Mouse (Mus musculus) stomach, embryonic 15.5 days (tissue): ENCODE results near the gene Cpd. TPM values are rescaled to one million over a fixed set of nuclear protein-coding genes. Genes with fewer than 3 reads are reported as not detected.
A peak's percentile ranks its signal among the peaks of the same experiment; 100 is the strongest.

ENCODE experiments used
- ATAC-seq: fragments of 200-750 bp; cut with Nextera tagmentation; 2 replicates; pipeline ENCODE4 v1.8.0; 2017; ENCODE audit warnings: low read depth, moderate number of reproducible peaks, moderate TSS enrichment; ENCODE audit not compliant: insufficient read depth, low FRiP score
- H3K27ac ChIP-seq: fragments of 300-500 bp; sonication (generic); 2 replicates; pipeline ENCODE4 v1.5.1; 2015; ENCODE audit warnings: mild to moderate bottlenecking, inconsistent platforms
- H3K27me3 ChIP-seq: fragments of 300-500 bp; sonication (generic); replicated peaks from 2 replicates; pipeline ENCODE4 v1.6.1; 2015; ENCODE audit warnings: inconsistent platforms
- H3K36me3 ChIP-seq: fragments of 300-500 bp; sonication (generic); 2 replicates; pipeline ENCODE4 v1.6.1; 2015; ENCODE audit warnings: inconsistent platforms
- H3K4me1 ChIP-seq: fragments of 300-500 bp; sonication (generic); 2 replicates; pipeline ENCODE4 v1.6.1; 2015; ENCODE audit warnings: inconsistent platforms
- H3K4me2 ChIP-seq: fragments of 300-500 bp; sonication (generic); 2 replicates; pipeline ENCODE4 v1.6.1; 2015; ENCODE audit warnings: mild to moderate bottlenecking, inconsistent platforms
- H3K4me3 ChIP-seq: fragments of 300-500 bp; sonication (generic); replicated peaks from 2 replicates; pipeline ENCODE4 v1.5.1; 2015; ENCODE audit warnings: inconsistent platforms
- H3K9ac ChIP-seq: fragments of 300-500 bp; sonication (generic); 2 replicates; pipeline ENCODE4 v1.6.1; 2015; ENCODE audit warnings: inconsistent platforms
- H3K9me3 ChIP-seq: fragments of 300-500 bp; sonication (generic); 2 replicates; pipeline ENCODE4 v1.6.1; 2016; ENCODE audit warnings: inconsistent platforms
- WGBS: fragments of 180-500 bp; shearing (Covaris S2); methylation state at CpG from one replicate; pipeline ENCODE4 v1.1.7; 2015; 5-methylcytosine and 5-hydroxymethylcytosine counted together
- polyA plus RNA-seq: library from polyadenylated mRNA; unstranded; fragments of >200 nt; fragmentation: Nextera tagmentation; extraction: Ambion mirVana; gene quantifications from 2 replicates; pipeline ENCODE4 v1.2.1, GENCODE M21; 2015

Gene Cpd
- polyA plus RNA-seq, 1 experiment from 2014 or later = 12.5 TPM

- no peak for ATAC-seq
- H3K4me2 ChIP-seq = no peak overlapping the region
- WGBS = 59% methylated on average over 11 of the region's 11 CpGs
- no peaks in the 10 kb centered on the region for H3K9me3 ChIP-seq
- H3K4me3 ChIP-seq = no peak overlapping the region
- H3K27me3 ChIP-seq = no peaks in the 10 kb centered on the region
- H3K4me1 ChIP-seq = no peaks in the 10 kb centered on the region
- H3K9ac ChIP-seq = no peak overlapping the region
- no peak overlapping the region for H3K27ac ChIP-seq
- H3K36me3 ChIP-seq = no peaks in the 10 kb centered on the region
These were observed 25.9 kb upstream of the Cpd start for GRCm38 (mm10) chr11:76872556-76873234.

GRCm38 (mm10) chr11:76861185-76861584 lies 14.4 kb upstream of the Cpd start:
- no peak for ATAC-seq
- 0 out of 2 replicates have a peak, but pooled peaks cover 2% of the 10 kb centered on the region for H3K4me1 ChIP-seq

GRCm38 (mm10) chr11:76859261-76859660 lies 12.4 kb upstream of the Cpd start:
- 0 out of 2 replicates have a peak, but pooled peaks cover 2% of the 10 kb centered on the region for H3K4me1 ChIP-seq
- 56% methylated on average over 5 of the region's 5 CpGs for WGBS
- H3K9ac ChIP-seq = no peak overlapping the region
- H3K27me3 ChIP-seq = no peaks in the 10 kb centered on the region
- H3K4me2 ChIP-seq = no peak overlapping the region
- H3K4me3 ChIP-seq = no peak overlapping the region
- peak overlapping the region; percentile 35; the same call in 1 of the 2 replicates for H3K27ac ChIP-seq
- ATAC-seq = no peak
- H3K36me3 ChIP-seq = no peaks in the 10 kb centered on the region
- H3K9me3 ChIP-seq = no peaks in the 10 kb centered on the region

More at GRCm38 (mm10) chr11:76861185-76861584, 14.4 kb upstream of the Cpd start:
- Histone ChIP-seq H3K9me3 (no peaks in the 10 kb centered on the region), H3K27me3 (no peaks in the 10 kb centered on the region), H3K36me3 (no peaks in the 10 kb centered on the region), H3K9ac (no peak overlapping the region), H3K4me3 (no peak overlapping the region), H3K4me2 (no peak overlapping the region), H3K27ac (no peak overlapping the region)
- 84% methylated on average over 3 of the region's 3 CpGs for WGBS

GRCm38 (mm10) chr11:76858781-76859180 lies 12.0 kb upstream of the Cpd start:
- no peak overlapping the region for H3K9ac ChIP-seq
- H3K9me3 ChIP-seq = no peaks in the 10 kb centered on the region
- no peaks in the 10 kb centered on the region for H3K36me3 ChIP-seq
- WGBS = 48% methylated on average over 5 of the region's 5 CpGs
- 0 out of 2 replicates have a peak, but pooled peaks cover 2% of the 10 kb centered on the region for H3K4me1 ChIP-seq
- no peaks in the 10 kb centered on the region for H3K27me3 ChIP-seq
- no peak overlapping the region for H3K4me2 ChIP-seq
- ATAC-seq = peak; percentile 63
- no peak overlapping the region for H3K4me3 ChIP-seq
- peak overlapping the region; percentile 35; the same call in 1 of the 2 replicates for H3K27ac ChIP-seq

GRCm38 (mm10) chr11:76857111-76857510 lies 10.3 kb upstream of the Cpd start:
- Histone ChIP-seq H3K9me3 (no peaks in the 10 kb centered on the region), H3K9ac (no peak overlapping the region), H3K4me2 (no peak overlapping the region), H3K36me3 (no peaks in the 10 kb centered on the region), H3K27ac (no peak overlapping the region), H3K27me3 (no peaks in the 10 kb centered on the region), H3K4me1 (0 out of 2 replicates have a peak, but pooled peaks cover 2% of the 10 kb centered on the region), H3K4me3 (no peak overlapping the region)
- ATAC-seq = no peak
- 68% methylated on average over 7 of the region's 7 CpGs for WGBS

- no peaks in the 10 kb centered on the region for H3K27me3 ChIP-seq
- no peak overlapping the region for H3K4me3 ChIP-seq
- no peak overlapping the region for H3K9ac ChIP-seq
- 0 out of 2 replicates have a peak, but pooled peaks cover 2% of the 10 kb centered on the region for H3K4me1 ChIP-seq
- 77% methylated on average over 2 of the region's 2 CpGs for WGBS
- no peak for ATAC-seq
- H3K36me3 ChIP-seq = no peaks in the 10 kb centered on the region
- H3K4me2 ChIP-seq = no peak overlapping the region
- H3K9me3 ChIP-seq = no peaks in the 10 kb centered on the region
- H3K27ac ChIP-seq = no peak overlapping the region
These were observed 9.8 kb upstream of the Cpd start for GRCm38 (mm10) chr11:76856601-76857000.

GRCm38 (mm10) chr11:76854475-76855341 lies 7.9 kb upstream of the Cpd start:
- ATAC-seq = peak; percentile 58; the same call in 1 of the 2 replicates
- H3K27me3 ChIP-seq = no peaks in the 10 kb centered on the region
- H3K4me1 ChIP-seq = 0 out of 2 replicates have a peak, but pooled peaks cover 2% of the 10 kb centered on the region
- H3K36me3 ChIP-seq = no peaks in the 10 kb centered on the region
- 0 out of 2 replicates have a peak overlapping the region, but pooled peaks have one; percentile 28 for H3K27ac ChIP-seq
- H3K9me3 ChIP-seq = no peaks in the 10 kb centered on the region
- H3K9ac ChIP-seq = no peak overlapping the region
- 62% methylated on average over 17 of the region's 17 CpGs for WGBS
- H3K4me3 ChIP-seq = no peak overlapping the region
- no peak overlapping the region for H3K4me2 ChIP-seq

GRCm38 (mm10) chr11:76851512-76851911 lies 4.7 kb upstream of the Cpd start:
- ATAC-seq = no peak

GRCm38 (mm10) chr11:76849596-76849995 lies 2.8 kb upstream of the Cpd start:
- ATAC-seq = no peak
- no peak overlapping the region for H3K27ac ChIP-seq
- H3K27me3 ChIP-seq = no peaks in the 10 kb centered on the region
- no peaks in the 10 kb centered on the region for H3K36me3 ChIP-seq
- H3K9ac ChIP-seq = no peak overlapping the region
- no peak overlapping the region for H3K4me3 ChIP-seq
- WGBS = 59% methylated on average over 2 of the region's 2 CpGs
- no peak overlapping the region for H3K4me2 ChIP-seq
- H3K9me3 ChIP-seq = no peaks in the 10 kb centered on the region
- H3K4me1 ChIP-seq = peaks cover 11% of the 10 kb centered on the region

More at GRCm38 (mm10) chr11:76851512-76851911, 4.7 kb upstream of the Cpd start:
- Histone ChIP-seq H3K9me3 (no peaks in the 10 kb centered on the region), H3K36me3 (no peaks in the 10 kb centered on the region), H3K27ac (no peak overlapping the region), H3K9ac (no peak overlapping the region), H3K4me2 (no peak overlapping the region), H3K4me1 (no peaks in the 10 kb centered on the region), H3K27me3 (no peaks in the 10 kb centered on the region), H3K4me3 (no peak overlapping the region)
- WGBS = 77% methylated on average over 3 of the region's 3 CpGs

- 79% methylated on average over 5 of the region's 5 CpGs for WGBS
- ATAC-seq = no peak
- Histone ChIP-seq H3K27ac (no peak overlapping the region), H3K4me1 (peaks cover 15% of the 10 kb centered on the region), H3K9me3 (no peaks in the 10 kb centered on the region), H3K36me3 (no peaks in the 10 kb centered on the region), H3K4me2 (no peak overlapping the region), H3K27me3 (no peaks in the 10 kb centered on the region), H3K4me3 (no peak overlapping the region), H3K9ac (no peak overlapping the region)
These were observed 1.3 kb upstream of the Cpd start for GRCm38 (mm10) chr11:76848081-76848480.

GRCm38 (mm10) chr11:76847354-76847753 lies 536 bp upstream of the Cpd start:
- no peak overlapping the region for H3K27ac ChIP-seq
- H3K9me3 ChIP-seq = no peaks in the 10 kb centered on the region
- H3K4me1 ChIP-seq = peaks cover 18% of the 10 kb centered on the region
- no peak overlapping the region; the same call in 1 of the 2 replicates for H3K9ac ChIP-seq
- WGBS = 26% methylated on average over 8 of the region's 8 CpGs
- no peak for ATAC-seq
- no peaks in the 10 kb centered on the region for H3K27me3 ChIP-seq
- peak overlapping the region; percentile 87 for H3K4me3 ChIP-seq
- H3K4me2 ChIP-seq = peak overlapping the region; percentile 96
- H3K36me3 ChIP-seq = no peaks in the 10 kb centered on the region
